Mouse (Mus musculus) liver, embryonic 15.5 days (tissue): ENCODE results near the gene Efna5. TPM values are rescaled to one million over a fixed set of nuclear protein-coding genes. Genes with fewer than 3 reads are reported as not detected.
A peak's percentile ranks its signal among the peaks of the same experiment; 100 is the strongest.

ENCODE experiments used
- ATAC-seq: fragments of 200-750 bp; cut with Nextera tagmentation; 2 replicates; pipeline ENCODE4 v1.8.0; 2017; ENCODE audit warnings: moderate number of reproducible peaks, mild to moderate bottlenecking, moderate library complexity; ENCODE audit not compliant: insufficient read depth
- H3K27ac ChIP-seq: fragments of 300-500 bp; sonication (generic); replicated peaks from 2 replicates; pipeline ENCODE4 v1.5.1; 2015; ENCODE audit warnings: mild to moderate bottlenecking, inconsistent platforms
- H3K27me3 ChIP-seq: fragments of 300-500 bp; sonication (generic); 2 replicates; pipeline ENCODE4 v1.6.1; 2015; ENCODE audit warnings: mild to moderate bottlenecking, inconsistent platforms
- H3K36me3 ChIP-seq: fragments of 300-500 bp; sonication (generic); replicated peaks from 2 replicates; pipeline ENCODE4 v1.6.1; 2015; ENCODE audit warnings: moderate library complexity, mild to moderate bottlenecking, inconsistent platforms
- H3K4me1 ChIP-seq: fragments of 300-500 bp; sonication (generic); replicated peaks from 2 replicates; pipeline ENCODE4 v1.6.1; 2015; ENCODE audit warnings: inconsistent platforms
- H3K4me2 ChIP-seq: fragments of 300-500 bp; sonication (generic); 2 replicates; pipeline ENCODE4 v1.6.1; 2015; ENCODE audit warnings: moderate library complexity, mild to moderate bottlenecking, inconsistent platforms
- H3K4me3 ChIP-seq: fragments of 300-500 bp; sonication (generic); replicated peaks from 2 replicates; pipeline ENCODE4 v1.5.1; 2015; ENCODE audit warnings: mild to moderate bottlenecking, inconsistent platforms
- H3K9ac ChIP-seq: fragments of 300-500 bp; sonication (generic); 2 replicates; pipeline ENCODE4 v1.6.1; 2015; ENCODE audit warnings: moderate library complexity, mild to moderate bottlenecking, inconsistent platforms
- H3K9me3 ChIP-seq: fragments of 300-500 bp; sonication (generic); replicated peaks from 2 replicates; pipeline ENCODE4 v1.6.1; 2016; ENCODE audit warnings: inconsistent platforms
- WGBS: fragments of 180-500 bp; shearing (Covaris S2); methylation state at CpG from one replicate; pipeline ENCODE4 v1.1.7; 2015; ENCODE audit warnings: mixed read lengths; ENCODE audit not compliant: insufficient replicate concordance; 5-methylcytosine and 5-hydroxymethylcytosine counted together
- polyA plus RNA-seq: library from polyadenylated mRNA; unstranded; fragments of >200 nt; fragmentation: Nextera tagmentation; extraction: Ambion mirVana; gene quantifications from 2 replicates; pipeline ENCODE4 v1.2.1, GENCODE M21; 2015

Efna5 gene
- polyA plus RNA-seq, 1 experiment from 2014 or later = 1.6 TPM

- Histone ChIP-seq H3K4me1 (0 out of 2 replicates have a peak, but pooled peaks cover 2% of the 10 kb centered on the region), H3K4me3 (no peak overlapping the region), H3K36me3 (no peaks in the 10 kb centered on the region), H3K9me3 (no peaks in the 10 kb centered on the region), H3K27ac (no peak overlapping the region), H3K27me3 (0 out of 2 replicates have a peak, but pooled peaks cover 3% of the 10 kb centered on the region), H3K4me2 (no peak overlapping the region), H3K9ac (no peak overlapping the region)
- WGBS = 66% methylated on average over 7 of the region's 7 CpGs
- no peak for ATAC-seq
Observed at GRCm38 (mm10) chr17:62786602-62786907, 94.6 kb downstream of the Efna5 start.

GRCm38 (mm10) chr17:62785781-62786601 is 95.1 kb downstream of the Efna5 start:
- Histone ChIP-seq H3K36me3 (no peaks in the 10 kb centered on the region), H3K9me3 (no peaks in the 10 kb centered on the region), H3K4me1 (0 out of 2 replicates have a peak, but pooled peaks cover 2% of the 10 kb centered on the region), H3K4me3 (no peak overlapping the region), H3K27me3 (0 out of 2 replicates have a peak, but pooled peaks cover 3% of the 10 kb centered on the region), H3K27ac (no peak overlapping the region), H3K9ac (no peak overlapping the region), H3K4me2 (no peak overlapping the region)
- 53% methylated on average over 4 of the region's 4 CpGs for WGBS
- ATAC-seq = no peak

GRCm38 (mm10) chr17:62784274-62785171 is 96.6 kb downstream of the Efna5 start:
- Histone ChIP-seq H3K4me3 (peak overlapping the region; percentile 22; the same call in 1 of the 2 replicates), H3K36me3 (no peaks in the 10 kb centered on the region), H3K9ac (no peak overlapping the region), H3K27me3 (0 out of 2 replicates have a peak, but pooled peaks cover 3% of the 10 kb centered on the region), H3K4me2 (peak overlapping the region; percentile 41), H3K9me3 (no peaks in the 10 kb centered on the region), H3K4me1 (0 out of 2 replicates have a peak, but pooled peaks cover 2% of the 10 kb centered on the region), H3K27ac (no peak overlapping the region)
- WGBS = 47% methylated on average over 27 of the region's 27 CpGs
- ATAC-seq = no peak

GRCm38 (mm10) chr17:62783524-62784273 is 97.4 kb downstream of the Efna5 start:
- Histone ChIP-seq H3K4me3 (peak overlapping the region; percentile 22; the same call in 1 of the 2 replicates), H3K4me2 (peak overlapping the region; percentile 41), H3K9ac (no peak overlapping the region), H3K27me3 (no peaks in the 10 kb centered on the region), H3K36me3 (no peaks in the 10 kb centered on the region), H3K9me3 (no peaks in the 10 kb centered on the region), H3K27ac (no peak overlapping the region), H3K4me1 (0 out of 2 replicates have a peak, but pooled peaks cover 2% of the 10 kb centered on the region)
- ATAC-seq = peak; percentile 40
- WGBS = 12% methylated on average over 13 of the region's 13 CpGs

GRCm38 (mm10) chr17:62782826-62783404 is 98.2 kb downstream of the Efna5 start:
- Histone ChIP-seq H3K4me1 (0 out of 2 replicates have a peak, but pooled peaks cover 2% of the 10 kb centered on the region), H3K36me3 (no peaks in the 10 kb centered on the region), H3K4me3 (no peak overlapping the region), H3K27me3 (no peaks in the 10 kb centered on the region), H3K9me3 (no peaks in the 10 kb centered on the region), H3K27ac (no peak overlapping the region), H3K9ac (no peak overlapping the region), H3K4me2 (no peak overlapping the region)
- 39% methylated on average over 13 of the region's 13 CpGs for WGBS
- ATAC-seq = no peak

- whole genome bisulfite sequencing = 59% methylated on average over 6 of the region's 6 CpGs
- no peak for ATAC-seq
- Histone ChIP-seq H3K36me3 (no peaks in the 10 kb centered on the region), H3K27me3 (no peaks in the 10 kb centered on the region), H3K27ac (no peak overlapping the region), H3K4me3 (no peak overlapping the region), H3K4me2 (no peak overlapping the region), H3K9me3 (no peaks in the 10 kb centered on the region), H3K9ac (no peak overlapping the region), H3K4me1 (0 out of 2 replicates have a peak, but pooled peaks cover 2% of the 10 kb centered on the region)
Observed at GRCm38 (mm10) chr17:62781120-62781519, 100.0 kb downstream of the Efna5 start.

GRCm38 (mm10) chr17:62777858-62778564 is 103.1 kb downstream of the Efna5 start:
- Histone ChIP-seq H3K27me3 (no peaks in the 10 kb centered on the region), H3K9ac (no peak overlapping the region), H3K4me2 (no peak overlapping the region), H3K9me3 (no peaks in the 10 kb centered on the region), H3K27ac (no peak overlapping the region), H3K4me3 (no peak overlapping the region), H3K36me3 (no peaks in the 10 kb centered on the region), H3K4me1 (no peaks in the 10 kb centered on the region)
- no peak for ATAC-seq
- 56% methylated on average over 10 of the region's 10 CpGs for WGBS

GRCm38 (mm10) chr17:62776710-62777109 is 104.4 kb downstream of the Efna5 start:
- no peak overlapping the region for H3K27ac ChIP-seq
- H3K4me3 ChIP-seq = no peak overlapping the region
- H3K4me2 ChIP-seq = no peak overlapping the region
- no peaks in the 10 kb centered on the region for H3K4me1 ChIP-seq
- 54% methylated on average over 3 of the region's 3 CpGs for WGBS
- no peaks in the 10 kb centered on the region for H3K9me3 ChIP-seq
- H3K36me3 ChIP-seq = no peaks in the 10 kb centered on the region
- no peak for ATAC-seq
- H3K9ac ChIP-seq = no peak overlapping the region
- H3K27me3 ChIP-seq = no peaks in the 10 kb centered on the region

GRCm38 (mm10) chr17:62775976-62776375 is 105.1 kb downstream of the Efna5 start:
- no peak overlapping the region for H3K9ac ChIP-seq
- H3K27ac ChIP-seq = no peak overlapping the region
- no peak overlapping the region for H3K4me2 ChIP-seq
- H3K4me1 ChIP-seq = no peaks in the 10 kb centered on the region
- H3K27me3 ChIP-seq = no peaks in the 10 kb centered on the region
- no peaks in the 10 kb centered on the region for H3K9me3 ChIP-seq
- no peaks in the 10 kb centered on the region for H3K36me3 ChIP-seq
- ATAC-seq = no peak
- WGBS = 63% methylated on average over 2 of the region's 2 CpGs
- H3K4me3 ChIP-seq = no peak overlapping the region

GRCm38 (mm10) chr17:62775401-62775800 is 105.7 kb downstream of the Efna5 start:
- H3K9me3 ChIP-seq = no peaks in the 10 kb centered on the region
- no peaks in the 10 kb centered on the region for H3K27me3 ChIP-seq
- no peak overlapping the region for H3K4me2 ChIP-seq
- H3K36me3 ChIP-seq = no peaks in the 10 kb centered on the region
- H3K27ac ChIP-seq = no peak overlapping the region
- H3K4me1 ChIP-seq = no peaks in the 10 kb centered on the region
- ATAC-seq = no peak
- 55% methylated on average over 5 of the region's 5 CpGs for WGBS
- H3K4me3 ChIP-seq = no peak overlapping the region
- no peak overlapping the region for H3K9ac ChIP-seq
